Mouse (Mus musculus): Measurements from ENCODE around the gene Ift80. TPM values are rescaled to one million over a fixed set of nuclear protein-coding genes. Genes with fewer than 3 reads are reported as not detected.

Ift80 gene
- polyA plus RNA-seq (2017; shearing (Covaris generic)): 100 to 1,000 TPM in 1 of 2 experiments, 10 to 100 TPM in 1; 82.3 to 171 TPM

GRCm38 (mm10) chr3:69004437-69005337, at the start of gene Ift80, which contains the start of gene Smc4:
TSS of gene Ift80 (minus strand) at chr3:69004570.
TSS of gene Smc4 (plus strand) at chr3:69004738.

DNA sequence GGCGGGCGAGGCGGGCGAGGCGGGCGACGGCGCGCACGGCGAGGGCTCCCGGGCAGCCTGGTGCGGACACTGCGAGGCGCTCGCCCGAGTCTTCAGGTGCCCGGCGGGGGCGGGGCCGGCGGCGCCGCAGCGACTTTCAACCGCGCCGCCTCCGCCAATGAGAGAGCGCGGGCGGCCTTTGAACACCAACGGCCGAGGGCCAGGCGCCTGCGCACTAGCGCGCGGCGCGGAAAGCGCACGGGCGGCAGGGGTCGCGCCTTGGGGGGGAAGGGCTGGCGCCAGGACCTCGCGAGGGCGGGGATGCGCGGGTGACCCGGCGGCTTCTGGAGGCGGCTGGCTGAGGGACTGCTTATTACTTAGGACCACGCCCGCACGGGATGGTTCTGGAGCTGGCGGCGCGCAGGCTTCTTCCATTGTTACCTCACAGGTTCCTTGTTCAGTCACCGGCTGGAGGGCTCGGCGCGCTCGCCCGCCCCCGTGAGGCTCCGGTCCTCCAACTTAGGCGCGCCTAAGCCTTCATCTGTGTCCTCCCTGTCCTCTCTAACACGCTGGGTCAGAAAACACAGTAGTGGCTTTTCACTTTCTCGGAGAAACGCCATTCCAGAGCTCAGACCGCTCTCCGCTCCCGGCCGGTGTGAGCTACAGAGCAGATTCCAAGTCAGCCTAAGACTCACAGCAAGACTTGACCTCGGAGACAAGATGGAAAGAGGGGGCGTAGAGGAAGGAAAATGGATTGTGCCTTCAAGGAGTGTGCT, 40.5 kb upstream of the Ift80 start, which contains the start of gene Trim59:
Gene Trim59, minus strand, starts transcription at position 111 of the 755 bp plus-strand sequence.

GRCm38 (mm10) chr3:68869211-68869690, 135.1 kb downstream of the Ift80 start, which contains the start of gene 1110032F04Rik:
TSS of gene 1110032F04Rik (plus strand) at chr3:68869586.

Other genes starting within 250 kb of the Ift80 start
- gene 1110032F04Rik, start 135.0 kb downstream of the Ift80 start, polyA plus RNA-seq (2017; shearing (Covaris generic)): 10 to 100 TPM; 16.4 to 20.6 TPM
- gene Smc4, start 168 bp upstream of the Ift80 start, polyA plus RNA-seq (2017; shearing (Covaris generic)): 100 to 1,000 TPM; 335 to 545 TPM
- gene Trim59, start 40.2 kb upstream of the Ift80 start, polyA plus RNA-seq (2017; shearing (Covaris generic)): 100 to 1,000 TPM; 111 to 244 TPM
- 100 to 1,000 TPM; 123 to 143 TPM for gene Kpna4, start 122.5 kb upstream of the Ift80 start, polyA plus RNA-seq (2017; shearing (Covaris generic))
- gene Arl14, start 217.8 kb upstream of the Ift80 start, polyA plus RNA-seq (2017; shearing (Covaris generic)): under 1 TPM in 1 of 2 experiments, not detected in 1; 0.17 TPM

Measured in inflammation-experienced regulatory T-cells (primary cell).